Mouse (Mus musculus) urinary bladder, postnatal 36 days (tissue): ENCODE measurements around the gene Chadl.
"Not testable (repeated sequence)": the region's sequence is repeated elsewhere in the genome, so short reads cannot be mapped to it uniquely, and the experiment has no call there.

ENCODE experiments used
- DNase-seq, 2 experiments: peaks; one replicate each; pipeline ENCODE4 v3.0.0; 2022; ENCODE audit warnings: low spot score in 2 of 2, mixed read lengths in 1 of 2

Gene Chadl

DNA sequence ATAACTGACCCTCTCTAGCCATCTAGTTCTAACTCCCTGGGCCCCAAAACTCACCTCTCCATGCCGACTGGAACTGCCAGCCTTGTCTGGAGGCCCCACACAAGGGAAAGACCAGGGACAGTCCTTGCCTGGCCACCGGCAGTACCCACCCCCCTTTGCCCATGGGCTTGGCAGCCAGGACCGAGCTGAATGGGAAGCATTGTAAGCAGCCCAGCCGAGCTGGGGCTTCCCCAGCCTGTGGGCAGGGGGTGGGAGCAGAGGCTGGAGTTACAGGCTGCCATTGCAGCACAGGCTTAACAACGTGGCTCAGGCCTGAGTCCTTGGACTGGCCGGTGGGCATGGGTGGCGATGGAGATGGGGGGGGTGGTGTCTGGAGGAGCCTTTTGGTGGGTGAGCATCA is at the start of gene Chadl:
Gene Chadl, minus strand, starts transcription at position 113 of the 400 bp plus-strand sequence.
- no peak for DNase-seq

GRCm38 (mm10) chr15:81745601-81746114 is 48.6 kb upstream of the Chadl start:
- DNase-seq, result peak; percentile 35 to 42

DNA sequence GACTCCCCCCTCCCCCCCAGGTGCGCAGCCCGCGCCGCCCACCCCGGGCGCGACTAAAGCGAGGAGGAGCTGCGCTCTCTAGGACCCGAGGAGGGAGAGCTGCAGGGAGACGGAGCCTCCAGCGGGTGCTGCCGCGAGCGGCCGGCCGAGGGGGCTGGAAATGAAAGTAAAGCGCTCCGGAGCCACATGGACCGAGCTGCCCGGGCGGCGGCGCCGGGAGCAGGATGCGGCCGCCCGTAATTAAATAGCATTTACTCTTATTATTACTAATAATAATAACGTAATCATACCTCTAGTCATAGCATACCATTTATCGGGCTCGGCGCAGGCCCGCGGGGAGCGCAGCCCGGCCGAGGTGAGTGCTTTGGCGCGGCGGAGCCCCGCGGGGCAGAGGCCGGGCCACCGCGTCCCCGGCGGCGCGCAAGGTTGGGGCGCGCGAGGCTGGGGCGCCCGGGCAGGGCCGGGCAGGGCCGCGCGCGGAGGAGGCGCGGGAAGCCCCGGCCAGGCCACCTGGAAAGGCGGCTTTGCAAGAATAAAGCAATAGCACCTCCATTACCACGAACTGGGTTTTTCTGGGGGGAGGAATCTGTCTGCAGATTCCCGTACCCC is 48.0 kb upstream of the Chadl start, which contains the start of the genes Zc3h7b and Rangap1:
Gene Zc3h7b, plus strand, starts transcription at position 66 of the 609 bp plus-strand sequence.
Gene Rangap1, minus strand, starts transcription at position 539 of the 609 bp plus-strand sequence.
- DNase-seq, result peak; percentile 62 to 76

GRCm38 (mm10) chr15:81742368-81742767 is 45.3 kb upstream of the Chadl start:
- not testable (repeated sequence) for DNase-seq

- no peak for DNase-seq
These were observed 42.8 kb upstream of the Chadl start for GRCm38 (mm10) chr15:81739924-81740323.

- DNase-seq, result no peak
These were observed 42.2 kb upstream of the Chadl start for GRCm38 (mm10) chr15:81739296-81739695.

DNA sequence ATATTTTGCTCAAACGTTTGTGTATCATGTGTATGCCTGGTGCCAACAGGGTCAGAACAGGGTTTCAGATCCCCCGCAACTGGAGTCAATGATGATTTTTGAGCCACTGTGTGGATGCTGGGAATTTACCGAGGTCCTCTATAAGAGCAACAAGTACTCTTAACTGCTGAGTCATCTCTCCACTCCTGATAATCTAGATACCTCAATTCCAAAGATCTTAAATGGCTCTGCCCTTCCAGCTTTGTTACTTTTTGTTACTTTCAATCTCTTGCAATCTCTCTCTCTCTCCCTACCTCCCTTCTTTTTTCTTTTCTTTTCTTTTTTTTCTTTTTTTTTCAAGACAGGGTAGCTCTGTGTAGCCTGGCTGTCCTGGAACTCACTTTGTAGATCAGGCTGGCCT is 38.0 kb upstream of the Chadl start:
- DNase-seq, result no peak

- DNase-seq, result peak; percentile 94 to 98
These were observed 32.9 kb upstream of the Chadl start for GRCm38 (mm10) chr15:81729792-81730635.

GRCm38 (mm10) chr15:81729241-81729791 is 32.2 kb upstream of the Chadl start:
- peak in 1 of 2 experiments; percentile 29 for DNase-seq

GRCm38 (mm10) chr15:81725965-81726364 is 28.9 kb upstream of the Chadl start:
- no peak for DNase-seq

- DNase-seq, result no peak
These were observed 26.6 kb upstream of the Chadl start for GRCm38 (mm10) chr15:81723653-81724052.

DNA sequence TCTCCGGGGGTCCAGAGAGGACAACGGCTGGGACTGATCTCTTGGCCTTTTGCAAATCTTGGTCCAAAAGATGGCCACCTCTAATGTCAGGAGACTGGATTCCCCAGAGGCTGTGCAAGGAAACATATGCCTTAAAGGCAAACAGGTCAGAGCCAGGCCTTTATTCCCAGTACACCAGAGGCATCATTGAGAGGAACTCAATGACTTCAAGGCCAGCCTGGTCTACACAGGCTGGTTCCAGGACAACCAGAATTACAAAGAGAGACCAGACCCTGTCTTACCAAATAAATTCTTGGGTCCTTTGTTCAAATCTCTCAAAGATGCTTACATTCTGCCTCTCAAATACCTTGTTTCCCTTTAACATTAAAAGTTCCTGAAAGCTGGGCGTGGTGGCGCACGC is 25.3 kb upstream of the Chadl start:
- DNase-seq, result no peak

- no peak for DNase-seq
These were observed 22.0 kb upstream of the Chadl start for GRCm38 (mm10) chr15:81719139-81719531.

GRCm38 (mm10) chr15:81718336-81719138 is 21.4 kb upstream of the Chadl start:
- no peak for DNase-seq

GRCm38 (mm10) chr15:81713742-81714141 is 16.7 kb upstream of the Chadl start:
- no peak for DNase-seq

GRCm38 (mm10) chr15:81710801-81711200 is 13.7 kb upstream of the Chadl start:
- DNase-seq, result no peak

GRCm38 (mm10) chr15:81709686-81710085 is 12.6 kb upstream of the Chadl start:
- DNase-seq, result no peak

- no peak for DNase-seq
These were observed 11.9 kb upstream of the Chadl start for GRCm38 (mm10) chr15:81708991-81709390.

DNA sequence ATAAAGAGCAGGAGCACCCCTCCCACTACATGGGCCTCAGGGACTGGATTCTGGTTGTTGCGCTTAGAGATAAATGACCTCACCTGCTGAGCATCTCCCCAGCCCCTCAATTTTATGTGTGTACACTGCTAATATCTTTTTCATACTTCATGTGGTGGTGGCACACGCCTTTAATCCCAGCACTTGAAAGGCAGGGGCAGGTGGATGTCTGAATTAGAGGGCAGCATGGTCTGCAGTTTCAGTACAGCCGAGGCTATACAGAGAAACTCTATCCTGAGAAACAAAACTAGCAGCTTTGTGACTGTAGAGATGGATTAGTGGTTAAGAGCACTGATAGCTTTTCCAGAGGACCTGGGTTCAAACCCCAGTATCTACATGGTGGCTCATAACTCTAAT is 6.0 kb upstream of the Chadl start:
- no peak for DNase-seq

- DNase-seq, result peak in 1 of 2 experiments; percentile 26
These were observed 5.4 kb upstream of the Chadl start for GRCm38 (mm10) chr15:81702306-81703093.

DNA sequence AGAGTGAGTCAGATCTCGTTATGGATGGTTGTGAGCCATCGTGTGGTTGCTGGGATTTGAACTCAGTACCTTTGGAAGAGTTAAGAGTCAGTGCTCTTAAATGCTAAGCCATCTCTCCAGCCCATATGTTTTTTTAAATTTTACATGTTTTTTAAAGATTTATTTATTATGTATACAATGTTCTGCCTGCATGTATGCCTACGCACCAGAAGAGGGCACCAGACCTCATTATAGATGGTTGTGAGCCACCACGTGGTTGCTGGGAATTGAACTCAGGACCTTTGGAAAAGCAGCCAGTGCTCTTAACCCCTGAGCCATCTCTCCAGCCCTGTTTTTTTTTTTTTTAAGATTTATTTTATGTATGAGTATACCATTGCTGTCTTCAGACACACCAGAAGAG is 4.3 kb upstream of the Chadl start:
- not testable (repeated sequence) for DNase-seq
